Mouse (Mus musculus): ENCODE measurements around the gene Adtrp.

The Adtrp gene

DNA sequence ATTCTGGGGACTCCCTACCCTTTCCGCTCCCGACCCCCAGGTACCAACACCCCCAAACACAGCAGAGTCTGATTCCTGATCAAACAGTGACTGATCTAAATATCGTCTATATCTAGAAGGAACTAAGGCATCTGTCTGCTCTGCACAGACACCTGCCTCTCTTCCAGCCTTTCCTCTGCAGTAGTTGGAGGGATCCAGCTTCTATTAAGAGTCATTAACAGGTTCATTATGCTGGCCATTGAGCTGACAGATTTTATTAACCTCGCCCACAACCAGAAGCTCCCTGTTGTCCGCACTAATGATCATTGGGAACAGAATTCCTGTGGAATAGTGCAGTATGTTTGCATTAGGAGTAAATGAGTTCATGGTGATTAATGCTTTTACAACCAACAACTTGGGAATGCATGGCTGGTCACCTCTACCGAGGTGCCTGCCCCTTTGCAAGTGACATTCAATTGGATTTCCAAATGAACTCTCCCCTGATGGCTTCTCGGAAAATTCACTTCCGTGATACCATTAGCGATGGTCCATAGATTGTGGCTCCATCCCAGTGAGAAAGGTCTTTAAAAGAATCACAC is 67.8 kb downstream of the Adtrp start:
- no peak for DNase-seq (ENCODE audit: low spot score)

DNA sequence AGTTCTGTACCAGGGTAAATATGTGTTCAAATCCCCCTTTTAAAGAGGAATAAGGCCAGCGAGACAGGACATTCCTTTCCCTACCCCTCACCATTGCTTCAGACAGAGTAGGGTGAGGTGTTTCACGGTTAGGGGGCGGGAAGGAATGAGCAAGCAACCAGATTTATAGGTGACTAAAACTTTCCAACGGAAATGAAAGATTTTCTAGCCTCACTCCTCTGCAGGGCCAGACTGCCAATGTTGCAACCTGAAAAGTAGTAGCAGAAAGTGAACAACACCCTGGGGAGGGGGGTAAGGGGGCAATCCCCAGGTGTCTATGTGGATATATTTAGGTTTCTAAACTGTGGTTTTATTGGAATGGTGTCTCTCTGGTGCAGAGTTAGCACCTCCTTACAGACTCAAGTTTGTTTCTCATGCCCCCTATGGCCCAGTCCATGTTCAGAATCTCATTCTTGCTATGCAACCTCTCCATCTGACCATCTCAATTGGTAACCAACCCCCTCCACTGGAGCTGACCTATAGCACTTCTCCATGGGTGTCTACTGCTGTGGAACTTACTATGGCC is 73.6 kb downstream of the Adtrp start:
- DNase-seq (ENCODE audit: low spot score): no peak

DNA sequence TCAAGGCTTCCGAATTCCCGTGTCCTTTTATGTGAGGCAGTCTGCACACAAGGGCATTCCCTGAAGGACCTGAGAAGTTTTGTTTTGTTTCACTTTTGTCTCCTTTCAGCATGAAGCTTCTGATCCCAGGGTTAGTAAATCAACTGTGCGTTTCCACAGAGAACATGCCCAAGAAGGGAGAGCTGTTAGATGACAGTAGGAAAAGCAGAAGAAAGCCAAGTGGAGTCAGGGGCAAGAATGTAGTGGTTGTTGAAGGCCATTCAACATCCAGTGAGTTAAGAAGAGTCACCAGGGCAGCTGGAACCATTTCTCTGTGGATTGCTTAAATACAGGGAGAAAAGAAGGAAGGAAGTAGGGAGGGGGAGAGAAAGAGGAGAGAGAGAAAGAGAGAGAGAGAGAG is 76.4 kb downstream of the Adtrp start:
- no peak for DNase-seq (ENCODE audit: low spot score)

DNA sequence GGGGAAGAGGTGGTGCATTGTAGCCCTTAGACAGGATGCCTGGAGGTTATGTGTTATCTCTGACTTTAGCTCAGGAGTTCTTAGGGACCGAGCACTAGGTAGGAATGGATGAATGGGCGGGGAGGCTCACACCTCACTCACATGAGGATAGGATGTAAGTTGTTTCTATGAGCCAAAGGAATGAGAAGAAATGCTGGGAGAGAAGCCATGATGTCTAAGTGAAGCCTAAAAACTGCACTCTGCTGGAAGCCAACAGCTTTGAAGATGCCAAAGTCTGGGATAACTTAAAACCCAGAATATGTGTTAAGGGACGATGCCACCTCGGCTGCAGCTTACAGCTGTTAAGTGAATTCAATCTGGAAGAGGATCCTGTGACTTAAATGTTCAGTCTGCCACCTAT is 79.5 kb downstream of the Adtrp start:
- no peak for DNase-seq (ENCODE audit: low spot score)

DNA sequence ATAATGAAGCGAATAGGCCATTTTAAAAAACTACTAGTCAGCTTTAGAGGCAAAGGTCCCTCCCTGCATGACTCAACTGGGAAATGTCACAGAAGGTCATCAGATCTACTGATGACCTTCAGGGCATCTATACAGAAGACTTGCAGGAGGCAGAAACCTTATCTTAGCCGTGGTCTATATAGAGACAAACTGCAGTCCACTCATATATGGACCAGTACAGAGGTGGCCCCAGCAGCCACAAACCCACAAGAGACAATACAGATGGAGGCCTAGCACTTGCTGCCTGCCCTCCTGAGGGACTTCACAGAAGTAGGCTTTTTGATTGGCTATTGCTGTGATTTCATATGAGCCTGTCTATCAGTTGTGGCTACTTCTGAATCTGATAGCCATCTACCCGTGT is 85.5 kb downstream of the Adtrp start:
- DNase-seq (ENCODE audit: low spot score): no peak

DNA sequence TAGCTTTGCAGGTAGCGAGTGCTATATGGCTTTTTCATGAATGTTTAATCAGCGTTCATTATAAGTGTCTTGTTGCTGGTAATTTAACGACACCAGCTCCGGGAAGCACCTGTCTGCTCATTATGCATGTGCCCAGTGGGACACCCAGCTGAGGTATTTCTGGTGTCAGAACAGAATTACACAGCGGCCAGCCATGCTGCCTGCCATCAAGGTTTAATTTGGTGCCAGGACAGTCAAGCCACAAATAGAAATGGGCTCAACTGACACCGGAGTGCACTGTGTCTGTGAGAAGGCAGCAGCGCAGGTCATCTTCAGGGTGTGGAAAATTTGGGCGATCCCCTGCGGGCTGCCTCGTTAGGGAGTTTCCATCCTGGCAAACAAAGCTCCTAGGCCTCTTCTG is 87.0 kb downstream of the Adtrp start:
- no peak for DNase-seq (ENCODE audit: low spot score)

DNA sequence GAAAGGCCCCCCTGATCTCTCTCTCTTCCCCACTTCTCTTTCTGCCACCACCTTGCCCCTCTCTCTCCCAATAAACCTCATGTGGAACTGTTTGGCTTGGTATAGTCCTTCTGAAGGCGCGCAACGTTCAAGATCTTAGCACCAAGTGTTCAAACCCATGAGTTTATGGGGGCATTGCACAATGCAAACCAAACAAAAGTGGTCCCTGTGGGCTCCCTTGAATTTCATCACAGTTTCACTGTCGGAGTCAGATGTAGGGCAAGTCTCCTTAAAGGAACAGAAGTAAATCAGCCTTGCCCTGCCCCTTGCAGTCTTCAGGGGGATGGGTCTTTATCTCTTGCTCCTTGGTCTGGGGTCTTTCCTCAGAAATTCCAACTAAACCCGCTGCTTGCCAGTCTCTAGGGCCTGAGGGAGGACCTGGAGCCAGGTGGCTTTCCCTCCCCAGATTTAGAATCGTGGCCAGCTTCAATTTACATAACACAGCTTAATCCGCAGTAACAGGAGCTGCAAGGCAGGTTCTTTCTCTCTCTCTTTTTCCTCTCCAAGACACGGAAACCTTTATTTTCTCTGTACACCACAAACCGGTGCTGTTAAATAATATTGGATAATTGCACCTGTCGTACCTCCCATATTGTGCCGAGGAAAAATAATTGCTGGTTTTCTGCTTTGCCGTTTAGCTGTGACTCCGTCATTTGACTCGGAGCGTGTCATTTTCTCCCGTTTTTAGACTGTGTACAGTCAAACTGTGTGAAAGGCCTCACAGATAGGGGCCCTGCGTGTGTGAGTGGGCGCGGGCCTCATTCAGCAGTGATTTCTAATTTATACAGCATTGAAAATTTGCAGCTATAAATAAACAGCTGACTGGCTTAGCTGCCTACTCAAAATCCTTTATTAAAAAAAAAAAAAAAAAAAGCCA is 88.7 kb downstream of the Adtrp start:
- DNase-seq (ENCODE audit: low spot score): no peak

DNA sequence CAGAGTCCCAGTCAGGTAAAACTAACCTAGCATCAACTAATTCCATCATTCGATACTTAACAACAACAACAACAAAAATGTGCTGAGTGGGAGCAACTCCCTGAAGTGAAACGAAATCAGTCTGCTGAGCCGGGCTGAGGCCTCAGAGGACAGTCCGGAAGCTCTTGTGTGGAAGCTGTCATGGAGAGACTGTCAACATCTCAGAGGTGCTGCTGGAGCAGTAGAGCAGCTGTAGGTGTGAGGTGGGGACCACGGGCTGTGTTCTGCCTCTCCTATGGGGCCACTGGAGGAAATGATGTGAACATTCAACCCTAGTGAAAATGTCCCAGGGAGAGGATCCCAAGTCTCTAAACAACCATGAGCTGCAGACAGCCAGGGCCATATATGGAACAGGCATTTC is 94.4 kb downstream of the Adtrp start:
- no peak for DNase-seq (ENCODE audit: low spot score)

DNA sequence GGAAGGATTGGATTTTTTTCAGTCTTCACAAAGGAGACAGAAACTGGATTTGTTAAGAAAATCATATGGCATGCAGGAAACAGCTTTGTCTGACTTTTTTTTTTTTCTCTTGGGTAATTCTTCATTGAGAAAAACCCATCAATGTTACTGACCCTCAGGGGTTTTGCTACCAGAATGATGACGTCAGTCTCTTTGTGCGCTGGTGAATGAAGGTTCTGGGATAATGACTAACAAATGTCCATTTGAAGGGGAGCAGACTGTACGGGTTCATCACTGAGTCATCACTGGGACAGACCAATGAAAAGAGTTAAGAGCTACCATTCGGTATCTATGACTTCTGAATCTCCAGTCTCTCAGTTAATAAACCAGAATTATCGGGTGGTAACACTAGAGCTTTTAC is 97.0 kb downstream of the Adtrp start:
- no peak for DNase-seq (ENCODE audit: low spot score)

DNA sequence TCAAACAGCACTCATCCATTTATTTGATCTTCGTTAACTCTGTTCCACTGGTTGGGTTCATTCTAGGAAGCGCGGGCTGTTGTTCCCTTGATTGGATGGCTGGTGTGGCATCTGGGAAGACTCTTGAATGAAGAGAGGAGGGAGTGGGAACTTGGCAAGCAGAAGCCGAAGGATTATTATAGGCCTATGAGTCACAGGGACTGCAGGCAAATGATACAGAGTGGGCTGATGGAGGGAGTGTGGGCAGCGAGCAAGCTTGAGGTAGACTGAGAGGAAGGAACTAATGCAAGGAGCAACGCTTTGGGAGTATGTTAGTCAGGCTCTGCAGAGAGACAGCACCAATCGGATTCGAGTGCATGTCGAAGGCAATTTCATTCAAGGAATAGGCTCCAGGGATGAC is 98.6 kb downstream of the Adtrp start:
- DNase-seq (ENCODE audit: low spot score): no peak

DNA sequence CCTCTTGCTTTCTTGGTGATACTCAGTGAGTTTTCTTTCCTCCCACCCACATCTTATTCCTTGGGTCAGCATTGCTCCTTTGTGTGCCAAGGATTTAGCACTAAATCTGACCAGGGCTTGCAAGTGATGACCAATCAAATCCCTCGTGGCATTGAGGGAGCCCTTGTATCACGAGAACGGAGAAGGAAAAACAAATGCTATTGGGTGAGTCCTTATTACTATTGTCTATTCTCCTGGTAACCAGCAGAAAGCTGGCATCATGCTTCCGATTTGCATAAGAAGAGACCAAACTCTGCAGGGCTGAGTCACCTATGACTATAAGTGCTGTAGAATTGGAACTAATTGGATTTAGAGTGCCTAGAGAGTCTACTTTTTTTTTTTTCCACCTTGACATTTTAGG is 99.8 kb downstream of the Adtrp start:
- DNase-seq (ENCODE audit: low spot score): no peak

DNA sequence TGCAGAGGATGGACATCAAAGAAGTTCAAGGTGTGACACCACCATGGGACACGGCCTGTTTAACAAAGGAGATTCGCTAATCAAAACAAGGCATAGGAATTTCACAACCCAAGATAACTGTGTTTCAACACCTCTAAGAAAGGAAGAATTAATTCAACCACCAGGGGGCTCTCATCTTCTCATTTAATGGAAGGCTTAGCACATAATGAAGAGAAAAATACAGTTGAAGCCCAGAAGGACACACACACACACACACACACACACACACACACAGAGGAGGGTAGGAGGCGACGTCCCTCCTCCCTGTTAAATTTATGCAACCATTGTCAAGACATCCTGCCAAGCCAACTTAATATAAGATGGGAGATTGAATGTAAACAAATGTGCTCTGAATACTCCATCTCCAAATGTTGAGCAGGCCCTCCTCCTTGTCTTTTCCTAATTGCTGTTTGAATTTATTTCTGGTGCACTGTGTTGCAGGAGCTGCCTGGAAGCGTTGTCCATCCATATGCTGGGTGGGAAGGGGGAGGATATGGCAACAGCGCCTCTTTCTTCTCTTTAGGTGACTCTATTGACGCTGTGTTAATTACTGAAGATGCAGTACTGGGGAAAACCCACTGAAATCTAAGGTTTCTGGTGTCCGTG is 100.4 kb downstream of the Adtrp start:
- DNase-seq (ENCODE audit: low spot score): peak; percentile 79

DNA sequence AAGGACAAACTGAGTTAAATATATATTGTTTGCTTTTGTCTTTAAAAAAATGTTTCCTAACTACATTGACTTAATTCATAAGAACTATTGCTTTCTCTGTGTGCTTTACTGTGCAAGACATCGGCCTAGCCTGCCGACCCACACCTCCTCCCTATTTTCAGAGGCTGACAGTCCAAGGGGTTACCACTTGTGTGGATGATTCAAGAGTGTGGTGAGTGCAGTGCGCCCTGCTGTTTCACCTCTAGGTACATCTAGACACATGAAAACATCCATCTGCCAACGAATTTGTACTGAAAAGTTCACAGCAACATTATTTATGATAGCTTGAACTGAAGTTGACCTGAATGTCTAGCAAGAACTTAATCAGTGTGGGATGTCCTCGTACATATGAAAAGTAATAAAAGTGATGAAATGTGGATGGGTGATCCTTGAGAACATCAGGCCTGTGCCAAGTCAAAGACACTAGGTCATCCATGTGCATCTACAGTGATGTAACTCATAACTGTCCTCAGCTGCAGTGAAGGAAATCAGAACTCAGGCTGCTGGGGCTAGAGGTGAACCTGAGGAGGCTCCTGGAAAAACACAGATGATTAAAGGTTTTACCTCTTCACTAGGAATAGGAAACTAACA is 106.9 kb downstream of the Adtrp start:
- no peak for DNase-seq (ENCODE audit: low spot score)

DNA sequence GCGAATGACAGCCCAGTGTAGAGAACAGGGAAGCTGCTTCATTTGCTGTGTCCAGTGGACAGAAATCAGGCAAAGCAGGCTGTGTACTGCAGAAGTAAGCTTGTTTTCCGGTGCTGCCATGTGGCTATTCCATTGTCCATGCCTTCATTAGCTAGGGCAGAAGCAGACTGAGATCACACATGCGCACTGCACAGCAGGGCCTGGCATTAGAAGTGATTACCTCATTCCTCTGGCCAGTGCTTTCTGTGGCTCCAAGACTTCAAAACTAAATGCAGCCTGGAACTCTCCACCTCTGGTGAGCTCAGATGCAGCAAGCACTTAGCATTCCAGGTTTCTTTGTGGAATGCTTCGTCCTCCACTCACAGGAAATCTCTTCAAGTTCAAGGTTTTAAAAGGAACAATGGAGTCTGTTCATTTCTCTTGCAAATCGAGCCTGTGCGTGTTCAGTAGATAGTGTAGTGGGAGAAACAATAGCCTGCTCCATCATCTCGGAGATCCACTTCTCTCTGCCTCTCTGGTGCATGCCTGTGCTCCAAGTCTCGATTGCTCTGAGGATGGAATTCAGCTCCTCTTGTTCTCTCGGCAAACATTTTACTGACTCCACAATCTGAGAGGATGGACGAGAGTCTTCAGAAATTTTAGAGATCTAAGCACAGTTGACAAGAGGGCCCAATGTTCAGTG is 109.7 kb downstream of the Adtrp start:
- DNase-seq (ENCODE audit: low spot score): peak; percentile 12

DNA sequence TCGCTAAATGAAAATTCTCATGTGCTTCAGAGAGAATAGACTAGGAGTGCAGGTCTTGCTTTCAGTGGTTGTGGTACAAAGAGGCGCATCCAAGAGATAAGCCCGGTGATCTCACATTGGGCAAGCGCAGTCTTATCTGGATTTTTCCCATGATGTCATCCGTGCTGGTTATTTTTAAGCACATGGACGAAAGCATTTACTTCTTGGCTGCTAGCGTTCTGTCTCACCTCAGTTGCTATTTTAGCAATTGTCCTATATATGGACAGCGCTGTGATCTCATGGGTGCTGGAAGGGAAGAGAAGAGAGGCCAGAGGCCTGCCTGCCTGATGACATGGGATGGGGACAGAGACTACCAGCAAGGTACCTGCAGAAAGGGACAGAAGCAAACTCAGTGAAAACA is 117.8 kb downstream of the Adtrp start:
- DNase-seq (ENCODE audit: low spot score): no peak

DNA sequence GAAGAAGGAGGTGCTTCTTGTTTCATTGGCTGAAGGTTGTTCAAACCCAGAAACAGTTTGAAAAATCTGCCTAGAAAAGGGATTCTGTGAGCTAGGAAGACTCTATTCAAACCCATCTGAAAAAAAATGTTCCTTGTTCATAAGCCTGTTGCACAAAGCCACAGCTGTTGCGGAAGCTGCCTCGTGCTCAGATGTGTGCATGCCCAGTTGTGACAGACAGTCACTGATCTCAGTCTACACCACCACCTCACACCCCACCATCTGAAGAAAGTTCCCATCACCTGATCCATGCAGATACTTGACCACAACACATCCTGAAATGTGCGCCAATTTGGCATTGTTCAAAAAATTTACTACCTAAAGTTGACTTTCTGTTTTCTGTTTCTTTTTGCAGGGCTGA is 119.7 kb downstream of the Adtrp start:
- no peak for DNase-seq (ENCODE audit: low spot score)

DNA sequence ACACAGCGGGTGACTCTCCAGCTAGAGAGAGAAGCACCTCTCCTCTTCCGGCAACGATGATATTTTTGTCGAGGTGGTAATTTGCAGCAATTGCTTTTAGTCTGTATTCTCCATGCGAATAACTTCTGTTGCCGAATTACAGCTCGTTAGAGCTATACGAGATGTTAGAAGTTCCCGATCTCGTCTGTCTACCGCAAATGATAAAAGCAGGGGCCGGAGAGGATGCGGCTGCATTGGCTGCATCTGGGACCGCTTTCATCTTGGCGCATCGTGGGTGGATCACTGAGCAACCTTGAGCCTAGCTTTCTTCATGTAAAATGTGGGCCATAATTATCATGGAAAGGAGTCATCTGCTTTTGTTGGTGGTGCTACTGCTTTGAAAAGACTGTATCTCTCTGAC is 128.2 kb downstream of the Adtrp start:
- no peak for DNase-seq (ENCODE audit: low spot score)

DNA sequence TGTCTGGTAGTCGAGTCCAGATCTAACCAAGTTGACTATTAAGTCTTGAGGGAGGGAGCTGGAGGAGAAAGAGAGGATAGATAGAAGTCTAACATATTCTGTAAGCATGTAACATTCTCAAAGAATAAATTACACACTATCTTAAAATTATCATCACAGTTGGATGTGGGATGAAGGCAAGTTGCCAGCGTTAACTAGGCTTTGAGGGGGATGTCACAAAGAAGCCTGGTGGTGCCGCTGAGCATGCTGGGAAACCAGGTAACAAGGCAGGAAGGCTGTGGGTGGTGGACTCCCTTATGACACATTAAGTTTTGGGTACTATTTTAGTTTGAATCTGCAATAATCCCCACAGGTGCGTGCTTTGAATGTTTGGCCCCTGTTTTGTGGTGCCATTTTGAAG is 129.4 kb downstream of the Adtrp start:
- no peak for DNase-seq (ENCODE audit: low spot score)

Measured in lung, postnatal 25 days (tissue).